Mouse (Mus musculus) induced T-regulatory cell, adult 2 months (primary cell): ENCODE measurements around the gene Gm9918.
"Not testable (repeated sequence)": the region's sequence is repeated elsewhere in the genome, so short reads cannot be mapped to it uniquely, and the experiment has no call there.

Source experiments
- DNase-seq: peaks from one replicate; pipeline ENCODE4 v3.0.0-alpha.2; 2012; ENCODE audit warnings: low read depth

The Gm9918 gene

DNA sequence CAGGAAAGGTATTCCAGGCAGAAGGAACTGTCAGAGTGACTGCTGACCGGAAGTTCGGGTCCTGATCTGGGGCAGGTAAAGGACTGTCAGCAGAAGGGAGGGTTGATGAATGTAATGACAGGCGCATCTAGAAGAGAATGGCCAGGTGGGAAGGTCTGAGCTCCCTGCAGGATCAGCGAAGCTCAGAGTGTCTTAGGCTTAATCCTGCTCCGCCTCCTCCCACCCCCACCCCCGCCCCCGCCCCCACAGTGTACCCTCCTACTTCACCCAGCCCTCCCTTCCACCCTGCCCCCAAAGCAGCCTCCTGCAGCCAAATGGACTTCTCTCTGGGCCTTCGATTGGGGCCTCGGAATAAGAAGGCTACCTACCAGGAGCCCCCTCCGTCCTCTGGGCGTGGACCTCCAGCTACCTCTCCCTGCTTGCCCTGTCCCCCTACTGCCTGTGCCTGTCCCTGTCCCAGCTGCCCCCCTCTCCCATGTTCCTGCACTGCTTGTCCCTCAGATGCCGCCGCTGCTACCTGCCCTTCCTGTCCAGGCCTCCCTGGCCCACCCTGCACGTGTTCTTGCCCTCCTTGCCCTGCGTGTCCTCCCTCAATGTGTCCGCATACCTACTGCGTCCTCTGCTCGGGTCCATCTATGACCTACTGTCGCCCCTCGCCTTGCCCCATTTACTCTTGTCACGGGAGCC lies at the start of gene Gm9918:
TSS of gene Gm9918 (plus strand) at position 290 of the 687 bp plus-strand sequence.
- no peak for DNase-seq

DNA sequence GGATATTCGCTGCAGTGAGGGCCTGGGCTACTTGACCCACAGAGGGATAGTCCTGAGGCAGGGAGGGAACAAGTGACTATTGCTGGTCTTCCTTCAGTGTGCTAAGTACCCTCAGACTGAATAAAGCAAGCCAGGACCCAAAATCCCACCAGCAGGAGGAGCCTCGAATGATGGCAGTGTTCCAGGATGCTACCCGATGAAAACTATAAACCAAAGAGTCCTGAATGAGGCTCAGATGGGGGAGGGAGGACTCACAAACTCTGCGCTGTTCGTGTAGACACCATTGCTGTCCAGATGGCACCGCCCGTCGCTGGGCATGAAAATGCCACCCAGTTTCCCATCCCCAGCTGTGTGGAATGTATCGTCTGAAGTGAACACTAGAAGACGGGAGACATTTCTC lies 48.0 kb upstream of the Gm9918 start:
- DNase-seq: no peak

- peak; percentile 79 for DNase-seq
These were observed 46.0 kb upstream of the Gm9918 start for GRCm38 (mm10) chr15:102224186-102224991.

GRCm38 (mm10) chr15:102224992-102225617 lies 45.3 kb upstream of the Gm9918 start:
- DNase-seq: peak; percentile 90

DNA sequence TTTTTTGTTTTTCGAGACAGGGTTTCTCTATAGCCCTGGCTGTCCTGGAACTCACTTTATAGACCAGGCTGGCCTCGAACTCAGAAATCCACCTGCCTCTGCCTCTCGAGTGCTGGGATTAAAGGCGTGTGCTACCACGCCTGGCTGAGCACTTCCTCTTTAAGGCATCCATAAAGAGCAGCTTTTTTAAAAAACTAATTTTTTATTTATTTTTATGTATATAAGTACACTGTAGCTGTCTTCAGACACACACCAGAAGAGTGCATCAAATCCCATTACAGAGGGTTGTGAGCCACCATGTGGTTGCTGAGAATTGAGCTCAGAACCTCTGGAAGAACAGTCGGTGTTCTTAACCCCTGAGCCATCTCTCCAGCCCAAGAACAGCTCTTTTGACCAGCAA lies 44.7 kb upstream of the Gm9918 start:
- DNase-seq: not testable (repeated sequence)

DNA sequence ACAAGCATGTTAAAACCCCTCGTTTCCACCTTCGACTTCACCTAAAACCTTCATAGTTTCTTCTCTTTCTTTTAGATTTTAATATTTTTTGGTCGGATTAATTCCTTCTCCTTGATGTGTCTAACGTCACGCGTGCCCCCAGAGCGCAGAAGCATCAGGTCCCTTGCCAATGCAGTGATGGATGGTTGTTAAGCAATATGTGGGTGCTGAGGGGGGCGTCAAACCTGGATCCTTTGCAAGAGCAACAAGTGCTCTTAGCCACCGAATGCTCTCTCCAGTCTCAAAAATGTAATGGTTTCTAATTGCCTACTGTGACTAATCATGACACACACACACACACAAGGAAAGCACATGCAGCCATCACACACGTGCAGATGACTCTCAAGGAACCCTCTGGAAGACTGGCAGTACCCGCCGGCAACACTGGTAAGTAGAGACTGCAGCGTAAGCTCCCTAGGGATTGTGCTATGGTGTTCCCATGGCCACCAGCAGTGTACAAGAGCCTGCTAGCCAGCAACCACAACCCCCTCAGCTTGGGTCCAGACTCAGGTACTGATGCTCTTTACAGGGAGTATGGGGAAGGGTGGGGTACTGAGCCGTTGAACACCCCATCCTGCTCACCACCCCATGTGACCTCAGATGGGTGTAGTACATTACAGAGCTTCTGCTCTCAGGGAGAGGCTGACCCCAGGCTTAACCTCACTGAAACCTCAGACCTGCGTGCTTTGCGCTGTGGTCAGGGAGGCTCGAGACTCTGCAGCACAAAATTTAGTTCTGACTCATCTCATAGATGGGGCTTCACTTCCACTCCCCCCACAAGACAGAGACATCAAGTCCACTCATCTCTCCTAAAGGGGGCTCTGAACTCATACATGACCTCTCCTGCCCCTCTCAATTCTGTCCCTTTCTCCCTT lies 39.7 kb upstream of the Gm9918 start:
- DNase-seq: peak; percentile 85

- peak; percentile 77 for DNase-seq
These were observed 38.6 kb upstream of the Gm9918 start, which contains the start of gene Itgb7 for GRCm38 (mm10) chr15:102231748-102232147. TSS of gene Itgb7 (minus strand) at chr15:102231944.

DNA sequence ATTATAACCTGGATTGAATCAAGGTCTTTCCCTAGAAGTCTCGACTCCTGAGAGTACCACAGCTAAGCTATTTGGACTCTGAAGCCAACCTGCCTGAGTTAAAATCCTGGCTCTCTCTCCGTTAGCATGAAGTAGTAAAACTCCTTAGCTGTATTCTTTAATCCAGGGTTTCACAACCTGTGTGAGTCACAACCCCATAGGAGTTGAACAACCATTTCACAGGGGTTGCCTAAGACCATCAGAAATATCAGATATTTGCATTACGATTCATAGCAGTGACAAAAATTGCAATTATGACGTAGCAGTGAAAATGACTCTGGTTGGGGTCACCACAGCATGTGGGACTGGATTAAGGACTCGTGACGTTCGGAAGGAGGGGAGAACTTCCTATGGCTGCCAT lies 37.6 kb upstream of the Gm9918 start:
- DNase-seq: no peak

GRCm38 (mm10) chr15:102233896-102234295 lies 36.5 kb upstream of the Gm9918 start:
- DNase-seq: peak; percentile 79

- DNase-seq: no peak
These were observed 34.9 kb upstream of the Gm9918 start for GRCm38 (mm10) chr15:102235371-102236027.

GRCm38 (mm10) chr15:102238543-102239259 lies 31.7 kb upstream of the Gm9918 start:
- peak; percentile 13 for DNase-seq

DNA sequence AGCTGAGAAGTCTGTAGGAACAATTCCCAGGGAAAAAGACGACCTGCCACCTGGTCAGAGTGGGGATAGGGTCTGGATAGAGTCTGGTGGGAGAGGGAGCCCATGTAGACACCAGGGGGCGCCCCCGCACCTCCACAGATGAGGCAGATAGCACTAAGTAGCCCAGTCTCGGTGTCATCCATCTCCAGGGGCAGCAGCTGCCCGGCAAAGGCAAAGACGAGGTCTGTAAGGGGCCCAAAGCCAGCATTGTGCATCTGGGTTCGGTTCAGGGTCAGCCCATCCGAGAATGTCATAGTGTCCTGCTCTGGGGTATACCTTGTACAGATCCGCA lies 31.1 kb upstream of the Gm9918 start:
- peak; percentile 87 for DNase-seq

GRCm38 (mm10) chr15:102239851-102240250 lies 30.5 kb upstream of the Gm9918 start:
- no peak for DNase-seq

- no peak for DNase-seq
These were observed 29.8 kb upstream of the Gm9918 start for GRCm38 (mm10) chr15:102240607-102241006.

DNA sequence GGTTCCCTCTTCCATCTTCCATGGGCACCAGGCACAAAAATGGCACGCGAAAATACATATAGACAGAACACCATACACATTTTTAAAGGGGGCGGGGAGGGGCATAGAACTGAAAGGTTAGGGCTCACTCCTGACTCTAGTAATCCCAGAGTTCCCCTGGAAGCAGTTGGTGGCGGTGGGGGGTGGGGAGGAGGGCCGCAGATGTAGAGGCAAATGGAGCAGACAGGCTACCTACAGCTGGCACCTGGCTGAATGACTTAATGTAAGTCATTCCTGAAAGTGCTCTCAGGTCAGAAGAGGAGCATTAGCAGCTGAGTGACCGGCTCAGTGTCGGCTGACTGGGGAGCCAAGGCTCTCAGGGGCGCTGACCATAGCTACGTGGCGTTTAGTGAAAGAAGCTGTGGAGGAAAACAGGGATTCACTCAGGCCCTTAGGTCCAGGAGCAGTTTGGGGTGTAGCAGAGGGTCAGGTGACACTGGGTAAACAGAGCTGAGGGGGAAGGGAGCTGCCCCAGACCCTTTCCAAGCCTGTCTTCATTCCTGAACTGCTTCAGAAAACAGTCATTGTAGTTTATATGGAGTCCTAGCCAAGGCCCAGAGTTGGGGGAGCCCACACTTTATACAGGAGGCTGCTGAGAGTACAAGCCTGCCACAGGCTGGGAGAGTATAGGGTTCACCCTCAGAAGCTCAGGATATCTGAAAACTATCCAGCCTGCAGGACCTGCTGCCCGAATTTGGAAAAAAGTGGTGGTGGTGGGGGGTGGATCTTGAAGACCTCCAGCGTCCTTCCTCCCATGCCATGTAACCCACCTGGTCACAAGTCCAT lies 27.7 kb upstream of the Gm9918 start:
- no peak for DNase-seq

GRCm38 (mm10) chr15:102243229-102244190 lies 26.9 kb upstream of the Gm9918 start:
- peak; percentile 78 for DNase-seq

- peak; percentile 51 for DNase-seq
These were observed 25.8 kb upstream of the Gm9918 start for GRCm38 (mm10) chr15:102244306-102245191.
